Mouse (Mus musculus): ENCODE results near the gene Krt9. TPM values are rescaled to one million over a fixed set of nuclear protein-coding genes. Genes with fewer than 3 reads are reported as not detected.

The Krt9 gene
- not detected for polyA plus RNA-seq (2014; fragmentation: Illumina TruSeq; extraction: RNeasy Lipid Tissue Mini Kit (QIAGEN cat#74804); ENCODE audit: low read depth, low replicate concordance)

DNA sequence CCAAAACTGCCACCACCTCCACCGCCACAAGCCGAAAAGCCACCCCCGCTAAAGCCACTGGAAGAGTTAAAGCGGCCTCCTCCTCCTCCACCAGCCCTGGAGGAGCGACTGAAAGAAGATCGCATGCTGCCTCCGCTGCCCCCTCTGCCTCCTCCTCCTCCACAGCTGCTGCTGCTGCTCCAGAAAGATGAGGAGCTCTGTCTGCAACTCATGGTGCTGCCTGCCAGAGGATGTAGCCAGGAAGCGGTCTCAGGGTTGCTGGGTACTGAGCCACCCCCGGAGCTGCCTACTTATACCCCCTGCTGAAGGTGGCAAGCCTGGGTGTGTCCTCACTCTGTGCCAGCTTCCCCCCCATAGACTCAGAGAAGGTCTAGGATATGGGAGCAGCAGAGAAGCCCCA is at the start of gene Krt9:
Krt9 (minus strand) TSS at position 255 of the 400 bp plus-strand sequence.

DNA sequence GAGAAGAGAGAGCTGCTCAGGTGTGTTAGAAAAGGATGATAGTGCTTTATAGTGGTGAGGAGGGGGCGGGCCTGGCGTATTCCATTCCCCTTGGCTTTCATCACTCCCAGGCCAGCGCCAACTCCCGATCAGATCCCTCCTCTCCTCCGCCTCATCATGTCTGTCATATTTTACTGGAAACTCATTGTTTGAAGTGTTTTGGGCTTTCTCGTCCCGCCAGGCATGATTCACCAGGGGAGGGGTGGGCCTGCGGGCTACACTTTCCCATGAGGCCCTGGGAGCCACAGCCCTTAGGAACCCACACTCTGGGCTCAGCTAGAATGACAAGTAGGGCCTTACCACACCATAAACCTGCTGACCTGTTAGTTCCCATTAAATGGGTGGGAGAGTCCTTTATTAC is 14.5 kb upstream of the Krt9 start, which contains the start of gene Krt14:
Krt14 (minus strand) TSS at position 51 of the 400 bp plus-strand sequence.

DNA sequence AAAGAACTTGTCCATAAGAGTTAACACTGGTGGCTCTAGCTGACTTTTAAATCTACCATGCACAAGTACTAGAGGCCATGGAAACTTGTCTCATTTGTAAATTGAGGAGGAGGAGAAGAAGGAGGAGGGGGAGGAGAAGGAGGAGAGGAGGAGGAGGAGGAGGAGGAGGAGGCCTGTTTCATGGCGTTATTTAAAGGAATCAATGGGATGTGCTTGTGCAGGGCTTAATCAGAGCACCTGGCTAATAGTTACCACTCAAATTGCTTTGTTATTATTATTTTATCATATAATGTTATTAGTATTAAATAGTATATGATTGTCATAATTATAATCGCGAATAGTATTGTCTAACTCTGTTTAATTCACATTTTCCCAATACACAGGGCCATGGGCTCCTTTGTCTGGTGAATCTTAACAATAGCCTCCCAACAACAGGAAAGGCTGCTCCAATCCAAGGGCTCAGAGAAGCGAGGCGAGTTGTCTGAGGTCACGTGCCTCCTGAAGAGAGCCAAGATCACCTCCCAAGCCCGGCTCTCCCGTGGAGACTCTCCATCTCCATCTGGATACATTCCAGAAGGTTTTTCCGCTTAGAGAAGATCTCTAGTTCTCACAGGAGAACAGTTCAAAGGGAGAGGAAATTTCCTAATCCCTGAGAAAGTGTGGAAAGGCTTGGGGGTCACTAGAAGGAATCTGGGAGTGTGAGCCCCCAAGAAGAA is 44.3 kb downstream of the Krt9 start, which contains the start of gene Krt19:
Krt19 (minus strand) TSS at position 51 of the 716 bp plus-strand sequence.

Other genes with a start within 250 kb of the Krt9 start
- not detected for gene Krtap9-5, start 244.8 kb downstream of the Krt9 start, polyA plus RNA-seq (2014; fragmentation: Illumina TruSeq; extraction: RNeasy Lipid Tissue Mini Kit (QIAGEN cat#74804); ENCODE audit: low read depth, low replicate concordance)
- not detected for gene Krtap29-1, start 214.2 kb downstream of the Krt9 start, polyA plus RNA-seq (2014; fragmentation: Illumina TruSeq; extraction: RNeasy Lipid Tissue Mini Kit (QIAGEN cat#74804); ENCODE audit: low read depth, low replicate concordance)
- not detected for gene Krtap16-1, start 206.6 kb downstream of the Krt9 start, polyA plus RNA-seq (2014; fragmentation: Illumina TruSeq; extraction: RNeasy Lipid Tissue Mini Kit (QIAGEN cat#74804); ENCODE audit: low read depth, low replicate concordance)
- gene Krtap17-1, start 199.3 kb downstream of the Krt9 start, polyA plus RNA-seq (2014; fragmentation: Illumina TruSeq; extraction: RNeasy Lipid Tissue Mini Kit (QIAGEN cat#74804); ENCODE audit: low read depth, low replicate concordance) = not detected
- not detected for gene Krt33a, start 177.0 kb downstream of the Krt9 start, polyA plus RNA-seq (2014; fragmentation: Illumina TruSeq; extraction: RNeasy Lipid Tissue Mini Kit (QIAGEN cat#74804); ENCODE audit: low read depth, low replicate concordance)
- not detected for gene Krt33b, start 163.4 kb downstream of the Krt9 start, polyA plus RNA-seq (2014; fragmentation: Illumina TruSeq; extraction: RNeasy Lipid Tissue Mini Kit (QIAGEN cat#74804); ENCODE audit: low read depth, low replicate concordance)
- not detected for gene Krt34, start 151.7 kb downstream of the Krt9 start, polyA plus RNA-seq (2014; fragmentation: Illumina TruSeq; extraction: RNeasy Lipid Tissue Mini Kit (QIAGEN cat#74804); ENCODE audit: low read depth, low replicate concordance)
- not detected for gene Krt31, start 142.7 kb downstream of the Krt9 start, polyA plus RNA-seq (2014; fragmentation: Illumina TruSeq; extraction: RNeasy Lipid Tissue Mini Kit (QIAGEN cat#74804); ENCODE audit: low read depth, low replicate concordance)
- not detected for gene Krt32, start 105.0 kb downstream of the Krt9 start, polyA plus RNA-seq (2014; fragmentation: Illumina TruSeq; extraction: RNeasy Lipid Tissue Mini Kit (QIAGEN cat#74804); ENCODE audit: low read depth, low replicate concordance)
- gene Krt35, start 97.0 kb downstream of the Krt9 start, polyA plus RNA-seq (2014; fragmentation: Illumina TruSeq; extraction: RNeasy Lipid Tissue Mini Kit (QIAGEN cat#74804); ENCODE audit: low read depth, low replicate concordance) = not detected
- not detected for gene Krt36, start 87.6 kb downstream of the Krt9 start, polyA plus RNA-seq (2014; fragmentation: Illumina TruSeq; extraction: RNeasy Lipid Tissue Mini Kit (QIAGEN cat#74804); ENCODE audit: low read depth, low replicate concordance)
- gene Krt13, start 71.7 kb downstream of the Krt9 start, polyA plus RNA-seq (2014; fragmentation: Illumina TruSeq; extraction: RNeasy Lipid Tissue Mini Kit (QIAGEN cat#74804); ENCODE audit: low read depth, low replicate concordance) = not detected
- gene Krt15, start 57.3 kb downstream of the Krt9 start, polyA plus RNA-seq (2014; fragmentation: Illumina TruSeq; extraction: RNeasy Lipid Tissue Mini Kit (QIAGEN cat#74804); ENCODE audit: low read depth, low replicate concordance) = not detected
- gene Krt19, start 44.6 kb downstream of the Krt9 start, polyA plus RNA-seq (2014; fragmentation: Illumina TruSeq; extraction: RNeasy Lipid Tissue Mini Kit (QIAGEN cat#74804); ENCODE audit: low read depth, low replicate concordance) = not detected
- gene Krt14, start 14.3 kb upstream of the Krt9 start, polyA plus RNA-seq (2014; fragmentation: Illumina TruSeq; extraction: RNeasy Lipid Tissue Mini Kit (QIAGEN cat#74804); ENCODE audit: low read depth, low replicate concordance) = not detected
- not detected for gene Krt16, start 55.7 kb upstream of the Krt9 start, polyA plus RNA-seq (2014; fragmentation: Illumina TruSeq; extraction: RNeasy Lipid Tissue Mini Kit (QIAGEN cat#74804); ENCODE audit: low read depth, low replicate concordance)
- gene Krt17, start 67.8 kb upstream of the Krt9 start, polyA plus RNA-seq (2014; fragmentation: Illumina TruSeq; extraction: RNeasy Lipid Tissue Mini Kit (QIAGEN cat#74804); ENCODE audit: low read depth, low replicate concordance) = not detected
- gene Krt42, start 76.6 kb upstream of the Krt9 start, polyA plus RNA-seq (2014; fragmentation: Illumina TruSeq; extraction: RNeasy Lipid Tissue Mini Kit (QIAGEN cat#74804); ENCODE audit: low read depth, low replicate concordance) = not detected
- gene Eif1, start 126.6 kb upstream of the Krt9 start, polyA plus RNA-seq (2014; fragmentation: Illumina TruSeq; extraction: RNeasy Lipid Tissue Mini Kit (QIAGEN cat#74804); ENCODE audit: low read depth, low replicate concordance) = 1,846 TPM
- gene Gast, start 141.2 kb upstream of the Krt9 start, polyA plus RNA-seq (2014; fragmentation: Illumina TruSeq; extraction: RNeasy Lipid Tissue Mini Kit (QIAGEN cat#74804); ENCODE audit: low read depth, low replicate concordance) = not detected
- gene Hap1, start 162.9 kb upstream of the Krt9 start, polyA plus RNA-seq (2014; fragmentation: Illumina TruSeq; extraction: RNeasy Lipid Tissue Mini Kit (QIAGEN cat#74804); ENCODE audit: low read depth, low replicate concordance) = 5.1 TPM
- gene Jup, start 204.5 kb upstream of the Krt9 start, polyA plus RNA-seq (2014; fragmentation: Illumina TruSeq; extraction: RNeasy Lipid Tissue Mini Kit (QIAGEN cat#74804); ENCODE audit: low read depth, low replicate concordance) = 2.2 TPM
- gene P3h4, start 221.6 kb upstream of the Krt9 start, polyA plus RNA-seq (2014; fragmentation: Illumina TruSeq; extraction: RNeasy Lipid Tissue Mini Kit (QIAGEN cat#74804); ENCODE audit: low read depth, low replicate concordance) = 10.6 TPM
- 1.4 TPM for gene Fkbp10, start 222.5 kb upstream of the Krt9 start, polyA plus RNA-seq (2014; fragmentation: Illumina TruSeq; extraction: RNeasy Lipid Tissue Mini Kit (QIAGEN cat#74804); ENCODE audit: low read depth, low replicate concordance)
- gene Nt5c3b, start 248.6 kb upstream of the Krt9 start, polyA plus RNA-seq (2014; fragmentation: Illumina TruSeq; extraction: RNeasy Lipid Tissue Mini Kit (QIAGEN cat#74804); ENCODE audit: low read depth, low replicate concordance) = 30.2 TPM
- gene Klhl10, start 248.7 kb upstream of the Krt9 start, polyA plus RNA-seq (2014; fragmentation: Illumina TruSeq; extraction: RNeasy Lipid Tissue Mini Kit (QIAGEN cat#74804); ENCODE audit: low read depth, low replicate concordance) = not detected